Comparison of ENCODE assay signal across 8 mouse cellular contexts in genomic region chr5:35673086-35673485, GRCm38 (mm10). TPM values are rescaled to one million over a fixed set of nuclear protein-coding genes. Genes with fewer than 3 reads are reported as not detected.
DNase-seq lines count a peak whose midpoint lies in the region; ATAC-seq and TF ChIP-seq lines count a peak whose summit lies in the region.

No protein-coding gene starts in this region.

- H3K9ac ChIP-seq in hindbrain, embryonic 11.5 days (ENCODE audit: low read depth, low read length): no peak overlapping the region
- peak overlapping the region; percentile 54 for H3K9ac ChIP-seq in heart, embryonic 13.5 days
- no peak overlapping the region for H3K9ac ChIP-seq in kidney, postnatal 0 days (ENCODE audit: low read depth, low read length)

- peak overlapping the region; percentile 64; the same call in 1 of the 2 replicates for H3K27ac ChIP-seq in hindbrain, embryonic 10.5 days
- no peak overlapping the region for H3K27ac ChIP-seq in hindbrain, embryonic 11.5 days (ENCODE audit: low read depth, low read length)
- peak overlapping the region; percentile 83 for H3K27ac ChIP-seq in heart, embryonic 13.5 days (replicated peaks)
- peak overlapping the region; percentile 78 for H3K27ac ChIP-seq in kidney, postnatal 0 days

- H3K4me2 ChIP-seq in hindbrain, embryonic 11.5 days (replicated peaks; ENCODE audit: low read depth, low read length): no peak overlapping the region
- H3K4me2 ChIP-seq in heart, embryonic 13.5 days: no peak overlapping the region
- no peak overlapping the region for H3K4me2 ChIP-seq in kidney, postnatal 0 days (ENCODE audit: low read length)

- H3K27me3 ChIP-seq in hindbrain, embryonic 10.5 days (ENCODE audit: insufficient read depth, poor library complexity, severe bottlenecking): peaks cover 17% of the 10 kb centered on the region
- H3K27me3 ChIP-seq in hindbrain, embryonic 11.5 days (ENCODE audit: control insufficient read depth, insufficient read depth, low read length): no peaks in the 10 kb centered on the region; the same call in 1 of the 2 replicates
- H3K27me3 ChIP-seq in heart, embryonic 13.5 days (replicated peaks): peaks cover 22% of the 10 kb centered on the region
- 0 out of 2 replicates have a peak, but pooled peaks cover 3% of the 10 kb centered on the region for H3K27me3 ChIP-seq in kidney, postnatal 0 days (ENCODE audit: insufficient read depth, low read length)

- no peak for ATAC-seq in hindbrain, embryonic 11.5 days (ENCODE audit: low FRiP score)
- no peak for ATAC-seq in heart, embryonic 13.5 days (ENCODE audit: extremely low read depth, insufficient number of reproducible peaks, low FRiP score, low TSS enrichment)
- ATAC-seq in kidney, postnatal 0 days (replicated peaks; ENCODE audit: low FRiP score, low read depth): peak; percentile 34; the same call in 1 of the 2 replicates

- H3K9me3 ChIP-seq in hindbrain, embryonic 10.5 days: no peaks in the 10 kb centered on the region
- H3K9me3 ChIP-seq in hindbrain, embryonic 11.5 days (ENCODE audit: control insufficient read depth, low read length): no peaks in the 10 kb centered on the region
- H3K9me3 ChIP-seq in heart, embryonic 13.5 days: no peaks in the 10 kb centered on the region
- H3K9me3 ChIP-seq in kidney, postnatal 0 days (replicated peaks; ENCODE audit: low read length): no peaks in the 10 kb centered on the region

- WGBS in hindbrain, embryonic 10.5 days: 65% methylated on average over 7 of the region's 7 CpGs
- 71% methylated on average over 7 of the region's 7 CpGs for WGBS in hindbrain, embryonic 11.5 days
- 51% methylated on average over 7 of the region's 7 CpGs for WGBS in heart, embryonic 13.5 days
- WGBS in kidney, postnatal 0 days: 44% methylated on average over 7 of the region's 7 CpGs

- H3K4me1 ChIP-seq in hindbrain, embryonic 10.5 days (replicated peaks): peaks cover 59% of the 10 kb centered on the region
- H3K4me1 ChIP-seq in hindbrain, embryonic 11.5 days (replicated peaks; ENCODE audit: control insufficient read depth, insufficient read depth, low read length): no peaks in the 10 kb centered on the region
- H3K4me1 ChIP-seq in heart, embryonic 13.5 days: peaks cover 61% of the 10 kb centered on the region
- peaks cover 34% of the 10 kb centered on the region for H3K4me1 ChIP-seq in kidney, postnatal 0 days (replicated peaks; ENCODE audit: insufficient read depth, low read length)

- no peak overlapping the region for H3K4me3 ChIP-seq in hindbrain, embryonic 10.5 days
- H3K4me3 ChIP-seq in hindbrain, embryonic 11.5 days (ENCODE audit: low read depth, low read length): no peak overlapping the region
- H3K4me3 ChIP-seq in heart, embryonic 13.5 days: no peak overlapping the region
- no peak overlapping the region for H3K4me3 ChIP-seq in kidney, postnatal 0 days (replicated peaks; ENCODE audit: low read depth, low read length)

- H3K36me3 ChIP-seq in hindbrain, embryonic 10.5 days: no peaks in the 10 kb centered on the region
- no peaks in the 10 kb centered on the region for H3K36me3 ChIP-seq in hindbrain, embryonic 11.5 days (ENCODE audit: control insufficient read depth, insufficient read depth, low read length)
- H3K36me3 ChIP-seq in heart, embryonic 13.5 days: no peaks in the 10 kb centered on the region
- no peaks in the 10 kb centered on the region for H3K36me3 ChIP-seq in kidney, postnatal 0 days (ENCODE audit: insufficient read depth, low read length)

- DNase-seq in hindbrain, embryonic 10.5 days (ENCODE audit: low spot score): no peak
- no peak for DNase-seq in hindbrain, embryonic 11.5 days (ENCODE audit: low spot score)
- DNase-seq in c-Kit-positive CD71-negative TER-119-negative erythroid progenitor cells, embryonic 14.5 days (ENCODE audit: low read depth): peak; percentile 72
- DNase-seq in kidney, postnatal 0 days (ENCODE audit: low spot score): peak; percentile 93
- DNase-seq in lung, adult 18-20 months: peak; percentile 90 to 92
- DNase-seq in skeletal muscle tissue, adult 2 months (ENCODE audit: low read depth, low spot score): peak; percentile 86
- no peak for DNase-seq in yolk sac, embryonic 10.5 days (ENCODE audit: low spot score)

- TF ChIP-seq CTCF in kidney, postnatal 0 days (IDR thresholded peaks at IDR 0.05; ENCODE audit: low read depth): no peak; the same call in 1 of the 2 replicates

RNA-seq across cellular contexts. Expression of gene Htra3, which starts 6.5 kb away (rescaled TPM):
- 5.4 and 8.9 TPM in 2 replicates for polyA plus RNA-seq in hindbrain, embryonic 10.5 days (2016; fragmentation: Nextera tagmentation; extraction: Ambion mirVana)
- 4.7 and 6.2 TPM in 2 replicates for polyA plus RNA-seq in hindbrain, embryonic 11.5 days (2014; fragmentation: Nextera tagmentation; extraction: Ambion mirVana)
- polyA plus RNA-seq in heart, embryonic 13.5 days (2015; fragmentation: Nextera tagmentation; extraction: Ambion mirVana): 6.3 and 7.2 TPM in 2 replicates
- 22.4 and 24.6 TPM in 2 replicates for polyA plus RNA-seq in kidney, postnatal 0 days (2015; fragmentation: Nextera tagmentation; extraction: Ambion mirVana)

Comparison
In these comparisons a context has a peak if more than half of its experiments do, and no peak if none do; other contexts are left out.
1. DNase-seq: peak in c-Kit-positive CD71-negative TER-119-negative erythroid progenitor cells, embryonic 14.5 days (single experiment), kidney, postnatal 0 days (single experiment), lung, adult 18-20 months (2 of 2) and skeletal muscle tissue, adult 2 months (single experiment); none in hindbrain, embryonic 10.5 days (single experiment), hindbrain, embryonic 11.5 days (single experiment) and yolk sac, embryonic 10.5 days (single experiment).